Mouse (Mus musculus) G1E (cell line): Measurements from ENCODE around the gene En1. TPM values are rescaled to one million over a fixed set of nuclear protein-coding genes. Genes with fewer than 3 reads are reported as not detected.

Experiments used
- ATAC-seq: 2 replicates; pipeline ENCODE4 v1.8.0; 2016; ENCODE audit warnings: mild to moderate bottlenecking; ENCODE audit not compliant: insufficient number of reproducible peaks, poor library complexity, low FRiP score, severe bottlenecking; ENCODE audit errors: extremely low read depth
- DNase-seq: peaks from one replicate; pipeline ENCODE4 v3.0.0; 2012; ENCODE audit warnings: low spot score
- H3K27me3 ChIP-seq: 2 replicates; pipeline ENCODE4 v1.6.1; 2012; ENCODE audit warnings: mild to moderate bottlenecking, low read length, inconsistent platforms; ENCODE audit not compliant: insufficient read depth
- H3K36me3 ChIP-seq: replicated peaks from 2 replicates; pipeline ENCODE3; 2012; ENCODE audit warnings: mild to moderate bottlenecking, inconsistent platforms
- H3K4me1 ChIP-seq: 2 replicates; pipeline ENCODE4 v1.6.1; 2012; ENCODE audit warnings: low read depth, low read length, inconsistent platforms, mixed read lengths; ENCODE audit not compliant: insufficient read depth
- H3K4me3 ChIP-seq: 2 replicates; pipeline ENCODE4 v1.5.1; 2012; ENCODE audit warnings: low read depth, mild to moderate bottlenecking, inconsistent platforms, low read length, moderate library complexity, mixed read lengths
- H3K9me3 ChIP-seq: replicated peaks from 2 replicates; pipeline ENCODE4 v1.6.1; 2012; ENCODE audit warnings: inconsistent platforms
- CTCF ChIP-seq: IDR thresholded peaks from 2 replicates; pipeline ENCODE4 v1.5.1; 2012; ENCODE audit warnings: low read depth, low read length, inconsistent platforms, mixed read lengths
- GATA1 ChIP-seq: IDR thresholded peaks from 2 replicates; pipeline ENCODE4 v1.6.1; 2012; ENCODE audit warnings: borderline replicate concordance, low read length, inconsistent platforms, mixed read lengths
- GATA2 ChIP-seq: IDR thresholded peaks from 2 replicates; pipeline ENCODE4 v1.6.1; 2012; ENCODE audit warnings: low read depth, low read length, inconsistent platforms, borderline replicate concordance
- POLR2AphosphoS5 ChIP-seq: IDR thresholded peaks from 2 replicates; pipeline ENCODE4 v1.6.1; 2012; ENCODE audit warnings: low read depth, low read length, inconsistent platforms; ENCODE audit not compliant: insufficient replicate concordance
- TAL1 ChIP-seq: conservative IDR thresholded peaks from 2 replicates; pipeline ENCODE4 v1.6.1; 2012; ENCODE audit warnings: low read depth, low read length, inconsistent platforms, mixed read lengths
- polyA plus RNA-seq: library from polyadenylated mRNA; stranded (reverse); fragments of >175 nt; gene quantifications from 2 replicates; pipeline ENCODE4 v1.2.3, GENCODE M21; 2012
- total RNA-seq, 2 experiments: library from RNA; stranded (forward) in 1 of 2; stranded (reverse) in 1 of 2; fragments of 200-1000 nt in 1 of 2; fragments of >200 nt in 1 of 2; fragmentation: Nextera tagmentation in 1 of 2; gene quantifications; 2 replicates each; pipeline ENCODE4 v1.2.3; 2014 to 2017

Gene En1
- total and polyA plus RNA-seq, 3 experiments, result 0.11 TPM; not detected in 2

- Histone ChIP-seq H3K27me3 (no peaks in the 10 kb centered on the region), H3K4me3 (no peak overlapping the region), H3K4me1 (no peaks in the 10 kb centered on the region), H3K36me3 (no peaks in the 10 kb centered on the region), H3K9me3 (peaks cover 67% of the 10 kb centered on the region)
- no peak for ATAC-seq
- no peak for DNase-seq
- no peak for TF ChIP-seq GATA1
- TF ChIP-seq TAL1, result no peak
- no peak for TF ChIP-seq POLR2AphosphoS5
- TF ChIP-seq CTCF, result no peak
- TF ChIP-seq GATA2, result no peak
These were observed 25.4 kb downstream of the En1 start for GRCm38 (mm10) chr1:120627622-120628001.

GRCm38 (mm10) chr1:120628821-120629220 is 26.6 kb downstream of the En1 start:
- Histone ChIP-seq H3K27me3 (no peaks in the 10 kb centered on the region), H3K4me1 (no peaks in the 10 kb centered on the region), H3K36me3 (no peaks in the 10 kb centered on the region), H3K9me3 (peaks cover 74% of the 10 kb centered on the region), H3K4me3 (no peak overlapping the region)
- no peak for ATAC-seq
- TF ChIP-seq CTCF (no peak), POLR2AphosphoS5 (no peak), GATA2 (no peak), GATA1 (no peak), TAL1 (no peak)
- no peak for DNase-seq

GRCm38 (mm10) chr1:120643380-120643779 is 41.2 kb downstream of the En1 start:
- H3K36me3 ChIP-seq, result no peaks in the 10 kb centered on the region
- no peak for DNase-seq
- no peaks in the 10 kb centered on the region for H3K27me3 ChIP-seq
- H3K4me1 ChIP-seq, result no peaks in the 10 kb centered on the region
- H3K4me3 ChIP-seq, result no peak overlapping the region
- ATAC-seq, result no peak
- TF ChIP-seq GATA1, result no peak
- no peak for TF ChIP-seq CTCF
- no peak for TF ChIP-seq POLR2AphosphoS5
- no peak for TF ChIP-seq GATA2
- TF ChIP-seq TAL1, result no peak
- peaks cover 61% of the 10 kb centered on the region for H3K9me3 ChIP-seq

- no peak overlapping the region for H3K4me3 ChIP-seq
- H3K9me3 ChIP-seq, result peaks cover 62% of the 10 kb centered on the region
- H3K36me3 ChIP-seq, result no peaks in the 10 kb centered on the region
- no peaks in the 10 kb centered on the region for H3K27me3 ChIP-seq
- ATAC-seq (no peak), DNase-seq (no peak)
- TF ChIP-seq CTCF (no peak), GATA2 (no peak), POLR2AphosphoS5 (no peak), TAL1 (no peak), GATA1 (no peak)
- no peaks in the 10 kb centered on the region for H3K4me1 ChIP-seq
These were observed 41.9 kb downstream of the En1 start for GRCm38 (mm10) chr1:120643848-120644711.

GRCm38 (mm10) chr1:120644755-120645154 is 42.5 kb downstream of the En1 start:
- Histone ChIP-seq H3K4me1 (no peaks in the 10 kb centered on the region), H3K36me3 (no peaks in the 10 kb centered on the region), H3K27me3 (no peaks in the 10 kb centered on the region), H3K9me3 (peaks cover 59% of the 10 kb centered on the region), H3K4me3 (no peak overlapping the region)
- ATAC-seq (no peak), DNase-seq (no peak)
- TF ChIP-seq TAL1, result no peak
- TF ChIP-seq POLR2AphosphoS5, result no peak
- no peak for TF ChIP-seq GATA1
- no peak for TF ChIP-seq GATA2
- TF ChIP-seq CTCF, result no peak

GRCm38 (mm10) chr1:120650068-120650467 is 47.9 kb downstream of the En1 start:
- no peak for ATAC-seq
- Histone ChIP-seq H3K9me3 (peaks cover 56% of the 10 kb centered on the region), H3K4me3 (no peak overlapping the region), H3K36me3 (no peaks in the 10 kb centered on the region), H3K4me1 (no peaks in the 10 kb centered on the region), H3K27me3 (no peaks in the 10 kb centered on the region)
- TF ChIP-seq GATA1, result no peak
- TF ChIP-seq POLR2AphosphoS5, result no peak
- no peak for TF ChIP-seq GATA2
- TF ChIP-seq TAL1, result no peak
- TF ChIP-seq CTCF, result no peak
- no peak for DNase-seq

GRCm38 (mm10) chr1:120651997-120652396 is 49.8 kb downstream of the En1 start:
- no peak for DNase-seq
- Histone ChIP-seq H3K27me3 (no peaks in the 10 kb centered on the region), H3K9me3 (peaks cover 71% of the 10 kb centered on the region), H3K36me3 (no peaks in the 10 kb centered on the region), H3K4me3 (no peak overlapping the region), H3K4me1 (no peaks in the 10 kb centered on the region)
- no peak for TF ChIP-seq TAL1
- no peak for TF ChIP-seq GATA1
- TF ChIP-seq POLR2AphosphoS5, result no peak
- no peak for TF ChIP-seq CTCF
- TF ChIP-seq GATA2, result no peak
- no peak for ATAC-seq
